Mouse (Mus musculus) layer of hippocampus, postnatal 36 days (tissue): ENCODE measurements around the gene Tsr2. TPM values are rescaled to one million over a fixed set of nuclear protein-coding genes. Genes with fewer than 3 reads are reported as not detected.

Source experiments
- DNase-seq, 2 experiments: peaks; one replicate each; pipeline ENCODE4 v3.0.0; 2022
- total RNA-seq, 2 experiments: library from RNA; stranded (reverse); gene quantifications; 2 replicates each; pipeline ENCODE4 v1.2.3; 2021

Tsr2 gene
- total RNA-seq, 2 experiments from 2014 or later = 69.1 to 73.1 TPM

- peak in 1 of 2 experiments; percentile 12 for DNase-seq
These were observed 50.0 kb downstream of the Tsr2 start for GRCm38 (mm10) chrX:151046321-151046720.

DNA sequence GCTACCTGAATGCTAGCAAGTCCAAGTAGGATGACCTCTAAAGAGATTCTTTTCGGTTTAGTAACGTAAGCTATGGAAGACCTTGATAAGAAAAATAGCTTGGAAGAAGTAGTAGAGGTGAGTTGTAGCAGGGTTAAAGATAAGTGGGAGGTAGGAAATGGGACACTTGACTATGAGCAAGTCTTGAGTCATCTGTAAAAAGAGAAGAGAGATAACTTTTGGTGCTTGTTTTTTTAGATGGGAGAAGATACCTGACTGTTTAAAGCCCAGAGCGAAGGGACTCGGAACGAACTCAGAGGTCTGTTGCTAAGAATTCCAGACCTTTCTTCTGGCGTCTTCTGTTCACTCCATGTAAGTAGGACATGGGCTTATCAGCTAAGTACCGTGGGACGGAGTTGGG, 50.5 kb downstream of the Tsr2 start, which contains the start of gene Fgd1:
Fgd1 (plus strand) TSS at position 301 of the 400 bp plus-strand sequence.
- DNase-seq = no peak

GRCm38 (mm10) chrX:151041223-151041622, 55.1 kb downstream of the Tsr2 start:
- DNase-seq = no peak

Other genes starting within 250 kb of the Tsr2 start
- 100 to 1,000 TPM; 183 to 187 TPM for gene Gnl3l, start 79.2 kb downstream of the Tsr2 start, total RNA-seq
- gene Fgd1, start 50.4 kb downstream of the Tsr2 start, total RNA-seq = 10 to 100 TPM; 16.6 to 18.6 TPM
- 10 to 100 TPM; 39.0 to 40.8 TPM for gene Wnk3, start 101.5 kb upstream of the Tsr2 start, total RNA-seq
- gene Fam120c, start 247.6 kb upstream of the Tsr2 start, total RNA-seq = 10 to 100 TPM; 47.3 to 48.5 TPM